Mouse (Mus musculus) CD4-positive naive resting alpha-beta T cell, adult 76 days (primary cell): ENCODE measurements around the gene Olfr854. TPM values are rescaled to one million over a fixed set of nuclear protein-coding genes. Genes with fewer than 3 reads are reported as not detected.

ENCODE experiments used
- total RNA-seq: library from RNA; stranded (reverse); gene quantifications from one replicate; pipeline ENCODE4 v1.2.4, GENCODE M21; 2023

Olfr854 gene
- total RNA-seq = not detected

GRCm38 (mm10) chr9:19567282-19567681, at the start of gene Olfr854:
Olfr854 (minus strand) TSS chr9:19567382.

GRCm38 (mm10) chr9:19582317-19582716, 15.1 kb upstream of the Olfr854 start, which contains the start of gene Olfr855:
Olfr855 (plus strand) TSS chr9:19582617.

GRCm38 (mm10) chr9:19540976-19541375, 26.2 kb downstream of the Olfr854 start, which contains the start of gene Olfr853:
Olfr853 (minus strand) TSS chr9:19541076.

Other genes starting within 250 kb of the Olfr854 start
- not detected for gene Olfr845, start 230.9 kb downstream of the Olfr854 start, total RNA-seq
- gene Olfr846, start 203.4 kb downstream of the Olfr854 start, total RNA-seq = not detected
- gene Olfr847, start 188.7 kb downstream of the Olfr854 start, total RNA-seq = not detected
- not detected for gene Olfr849, start 127.1 kb downstream of the Olfr854 start, total RNA-seq
- gene Olfr850, start 89.1 kb downstream of the Olfr854 start, total RNA-seq = not detected
- gene Olfr851, start 74.1 kb downstream of the Olfr854 start, total RNA-seq = not detected
- not detected for gene Olfr853, start 26.3 kb downstream of the Olfr854 start, total RNA-seq
- gene Olfr855, start 15.2 kb upstream of the Olfr854 start, total RNA-seq = not detected
- gene Zfp317, start 54.7 kb upstream of the Olfr854 start, total RNA-seq = 35.3 TPM
- not detected for gene Olfr857, start 142.1 kb upstream of the Olfr854 start, total RNA-seq
- not detected for gene Olfr58, start 212.9 kb upstream of the Olfr854 start, total RNA-seq
- gene Olfr859, start 237.5 kb upstream of the Olfr854 start, total RNA-seq = not detected